Mouse (Mus musculus): ENCODE data around the gene Il6ra.

DNA sequence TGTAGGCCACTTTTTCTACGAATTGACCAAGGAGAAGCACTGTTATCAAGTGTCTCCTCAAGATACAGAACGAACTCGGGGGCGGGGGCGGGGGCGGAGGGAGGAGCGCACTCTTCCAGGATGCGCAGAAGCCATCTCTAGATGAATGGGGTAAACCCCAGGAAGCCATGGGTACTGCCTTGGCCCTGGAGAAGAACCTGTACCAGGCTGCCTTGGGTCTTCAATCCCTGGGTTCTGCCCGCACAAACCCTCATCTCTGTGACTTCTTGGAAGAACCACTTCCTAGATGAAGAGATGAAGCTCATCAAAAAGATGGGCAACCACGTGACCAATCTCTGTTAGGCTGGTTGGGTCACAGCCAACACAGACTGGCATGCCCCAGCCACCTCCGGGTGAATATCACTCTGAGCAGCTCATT lies 91.9 kb downstream of the Il6ra start:
- TF ChIP-seq CTCF (IDR thresholded peaks at IDR 0.05; ENCODE audit: borderline replicate concordance, insufficient read depth, low read depth, low read length): no peak
- no peak for TF ChIP-seq POLR2A (IDR thresholded peaks at IDR 0.05; ENCODE audit: borderline replicate concordance, insufficient read depth, low read length)

Measured in cerebellum, adult 2 months (tissue).